ENCODE assay signal across 15 mouse cellular contexts in the genomic region with DNA sequence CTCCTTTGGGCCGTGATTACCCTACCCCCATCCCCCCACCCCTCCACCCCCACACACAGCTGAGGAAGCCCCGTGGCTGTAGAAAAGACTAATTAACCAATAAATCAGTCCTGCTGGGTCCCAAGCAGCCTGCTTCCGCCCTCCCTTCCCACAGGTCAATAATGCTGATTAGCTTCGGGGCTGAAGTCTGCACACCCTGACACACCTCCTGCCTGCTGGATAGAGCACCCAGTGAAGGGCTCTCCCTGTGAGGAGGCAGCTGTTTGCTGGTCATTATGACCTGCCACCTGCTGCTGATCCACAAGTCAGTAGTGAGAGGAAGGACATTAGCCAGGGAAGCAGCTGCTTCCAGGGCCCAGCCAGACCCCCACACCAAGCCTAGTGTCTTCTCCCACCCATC. TPM values are rescaled to one million over a fixed set of nuclear protein-coding genes. Genes with fewer than 3 reads are reported as not detected.
DNase-seq lines count a peak whose midpoint lies in the region; ATAC-seq and TF ChIP-seq lines count a peak whose summit lies in the region.
"Had no signal": no experiment of that assay in that cellular context is flagged by ENCODE, and none has a peak within 500 bp of the region (broad histone marks: within the 10 kb centered on the region; RNA-seq: fewer than 3 reads in every experiment).

No protein-coding gene starts in this region.

- H3K9me3 ChIP-seq in hindbrain, embryonic 10.5 days, result no peaks in the 10 kb centered on the region
- H3K9me3 ChIP-seq in hindbrain, embryonic 16.5 days (ENCODE audit: control insufficient read depth, low read length), result no peaks in the 10 kb centered on the region
- H3K9me3 ChIP-seq in liver, embryonic 11.5 days (ENCODE audit: control insufficient read depth, low read length), result no peaks in the 10 kb centered on the region
- H3K9me3 ChIP-seq: embryonic facial prominence, embryonic 13.5 days had no signal

- H3K9ac ChIP-seq in hindbrain, embryonic 16.5 days (ENCODE audit: low read depth, low read length), result no peak overlapping the region
- H3K9ac ChIP-seq in liver, embryonic 11.5 days (ENCODE audit: low read depth, low read length), result no peak overlapping the region
- H3K9ac ChIP-seq: embryonic facial prominence, embryonic 13.5 days had no signal

- 0 out of 2 replicates have a peak overlapping the region, but pooled peaks have one; percentile 4 for H3K4me3 ChIP-seq in hindbrain, embryonic 10.5 days
- no peak overlapping the region for H3K4me3 ChIP-seq in hindbrain, embryonic 16.5 days (ENCODE audit: low read length)
- H3K4me3 ChIP-seq in liver, embryonic 11.5 days (ENCODE audit: low read depth, low read length), result no peak overlapping the region
- H3K4me3 ChIP-seq: embryonic facial prominence, embryonic 13.5 days had no signal

- WGBS in hindbrain, embryonic 10.5 days, result 19% methylated on average over 4 of the region's 4 CpGs
- 7% methylated on average over 4 of the region's 4 CpGs for WGBS in hindbrain, embryonic 16.5 days
- 18% methylated on average over 4 of the region's 4 CpGs for WGBS in liver, embryonic 11.5 days

- TF ChIP-seq POLR2A in brain, embryonic 14.5 days (IDR thresholded peaks at IDR 0.05; ENCODE audit: borderline replicate concordance, extremely low read depth, insufficient read depth, insufficient read length, poor library complexity, severe bottlenecking), result no peak

- TF ChIP-seq CTCF in brain, embryonic 14.5 days (IDR thresholded peaks at IDR 0.05; ENCODE audit: borderline replicate concordance, extremely low read depth, insufficient read depth, insufficient read length), result no peak

- no peak for ATAC-seq in hindbrain, embryonic 16.5 days
- peak; percentile 39; the same call in 1 of the 2 replicates for ATAC-seq in liver, embryonic 11.5 days (replicated peaks; ENCODE audit: low FRiP score)

- H3K27me3 ChIP-seq in hindbrain, embryonic 10.5 days (ENCODE audit: insufficient read depth, poor library complexity, severe bottlenecking), result peaks cover 70% of the 10 kb centered on the region
- peaks cover 10% of the 10 kb centered on the region for H3K27me3 ChIP-seq in hindbrain, embryonic 16.5 days (replicated peaks; ENCODE audit: control insufficient read depth, insufficient read depth, low read length)
- peaks cover 43% of the 10 kb centered on the region for H3K27me3 ChIP-seq in liver, embryonic 11.5 days (replicated peaks; ENCODE audit: control insufficient read depth, insufficient read depth, low read length)

- H3K4me1 ChIP-seq in hindbrain, embryonic 10.5 days (replicated peaks), result peaks cover 54% of the 10 kb centered on the region
- H3K4me1 ChIP-seq in hindbrain, embryonic 16.5 days (ENCODE audit: control insufficient read depth, insufficient read depth, low read depth, low read length), result peaks cover 7% of the 10 kb centered on the region
- H3K4me1 ChIP-seq in liver, embryonic 11.5 days (replicated peaks; ENCODE audit: control insufficient read depth, insufficient read depth, low read length), result peaks cover 22% of the 10 kb centered on the region

- H3K27ac ChIP-seq in hindbrain, embryonic 10.5 days, result 0 out of 2 replicates have a peak overlapping the region, but pooled peaks have one; percentile 23
- no peak overlapping the region for H3K27ac ChIP-seq in hindbrain, embryonic 16.5 days (ENCODE audit: low read depth, low read length)
- H3K27ac ChIP-seq in liver, embryonic 11.5 days (ENCODE audit: low read depth, low read length), result peak overlapping the region; percentile 65
- H3K27ac ChIP-seq: embryonic facial prominence, embryonic 13.5 days had no signal

- H3K4me2 ChIP-seq in hindbrain, embryonic 16.5 days (ENCODE audit: low read length), result no peak overlapping the region
- peak overlapping the region; percentile 21; the same call in 1 of the 2 replicates for H3K4me2 ChIP-seq in liver, embryonic 11.5 days
- H3K4me2 ChIP-seq: embryonic facial prominence, embryonic 13.5 days had no signal

- H3K36me3 ChIP-seq in hindbrain, embryonic 10.5 days, result no peaks in the 10 kb centered on the region
- H3K36me3 ChIP-seq in hindbrain, embryonic 16.5 days (ENCODE audit: control insufficient read depth, insufficient read depth, low read length), result no peaks in the 10 kb centered on the region
- no peaks in the 10 kb centered on the region for H3K36me3 ChIP-seq in liver, embryonic 11.5 days (ENCODE audit: control insufficient read depth, insufficient read depth, low read length)
- H3K36me3 ChIP-seq: embryonic facial prominence, embryonic 13.5 days had no signal

- DNase-seq in hindbrain, embryonic 10.5 days (ENCODE audit: low spot score), result peak; percentile 54
- DNase-seq in brain, embryonic 14.5 days (ENCODE audit: low read depth), result peak; percentile 30
- DNase-seq in liver, embryonic 11.5 days (ENCODE audit: low spot score), result no peak
- DNase-seq in retina, embryonic 14.5 days (ENCODE audit: low spot score), result peak; percentile 56
- no peak for DNase-seq in frontal cortex, postnatal 36 days (ENCODE audit: low spot score in 2 of 2)
- DNase-seq in lung, postnatal 25 days (ENCODE audit: low spot score), result no peak
- DNase-seq in urinary bladder, postnatal 25 days (ENCODE audit: low spot score), result no peak
- DNase-seq: adrenal gland, adult 2 months; B cell, adult 2 months; gastrocnemius, postnatal 14 days; kidney, adult 9 months had no signal

RNA-seq across cellular contexts. Expression of a gene that starts 3.2 kb away (rescaled TPM):
- not detected in 2 replicates for polyA plus RNA-seq in hindbrain, embryonic 10.5 days (2016; fragmentation: Nextera tagmentation; extraction: Ambion mirVana)
- polyA plus RNA-seq in hindbrain, embryonic 16.5 days (2015; fragmentation: Nextera tagmentation; extraction: Ambion mirVana), result 0.14 TPM in 1 of 2 replicates, not detected in the other
- polyA plus RNA-seq in brain, embryonic 14.5 days (2012; rRNA removed), result 0.13 and 0.19 TPM in 2 replicates
- polyA plus RNA-seq in liver, embryonic 11.5 days (2014; fragmentation: Nextera tagmentation; extraction: Ambion mirVana), result 0.22 and 0.34 TPM in 2 replicates
- polyA plus RNA-seq: embryonic facial prominence, embryonic 13.5 days; heart, embryonic 16.5 days; lung, embryonic 16.5 days had no signal

RNA-seq across cellular contexts. Expression of a gene that starts 16.6 kb away (rescaled TPM):
- 447 and 561 TPM in 2 replicates for polyA plus RNA-seq in hindbrain, embryonic 10.5 days (2016; fragmentation: Nextera tagmentation; extraction: Ambion mirVana)
- polyA plus RNA-seq in hindbrain, embryonic 16.5 days (2015; fragmentation: Nextera tagmentation; extraction: Ambion mirVana), result 200 and 206 TPM in 2 replicates
- 198 and 310 TPM in 2 replicates for polyA plus RNA-seq in brain, embryonic 14.5 days (2012; rRNA removed)
- polyA plus RNA-seq in liver, embryonic 11.5 days (2014; fragmentation: Nextera tagmentation; extraction: Ambion mirVana), result 124 and 138 TPM in 2 replicates

RNA-seq across cellular contexts. Expression of a gene that starts 17.9 kb away (rescaled TPM):
- polyA plus RNA-seq in hindbrain, embryonic 10.5 days (2016; fragmentation: Nextera tagmentation; extraction: Ambion mirVana), result 65.9 and 78.2 TPM in 2 replicates
- 50.0 and 54.0 TPM in 2 replicates for polyA plus RNA-seq in hindbrain, embryonic 16.5 days (2015; fragmentation: Nextera tagmentation; extraction: Ambion mirVana)
- 60.9 and 85.5 TPM in 2 replicates for polyA plus RNA-seq in brain, embryonic 14.5 days (2012; rRNA removed)
- 57.2 and 61.5 TPM in 2 replicates for polyA plus RNA-seq in liver, embryonic 11.5 days (2014; fragmentation: Nextera tagmentation; extraction: Ambion mirVana)

RNA-seq across cellular contexts. Expression of a gene that starts 30.1 kb away (rescaled TPM):
- polyA plus RNA-seq in hindbrain, embryonic 10.5 days (2016; fragmentation: Nextera tagmentation; extraction: Ambion mirVana), result 238 and 262 TPM in 2 replicates
- 174 and 177 TPM in 2 replicates for polyA plus RNA-seq in hindbrain, embryonic 16.5 days (2015; fragmentation: Nextera tagmentation; extraction: Ambion mirVana)
- polyA plus RNA-seq in brain, embryonic 14.5 days (2012; rRNA removed), result 180 and 189 TPM in 2 replicates
- 257 and 291 TPM in 2 replicates for polyA plus RNA-seq in liver, embryonic 11.5 days (2014; fragmentation: Nextera tagmentation; extraction: Ambion mirVana)

Comparison
In these comparisons a context has a peak if more than half of its experiments do, and no peak if none do; other contexts are left out.
1. DNase-seq: peak in hindbrain, embryonic 10.5 days (single experiment), brain, embryonic 14.5 days (single experiment) and retina, embryonic 14.5 days (single experiment); none in liver, embryonic 11.5 days (single experiment), frontal cortex, postnatal 36 days (0 of 2), lung, postnatal 25 days (single experiment) and urinary bladder, postnatal 25 days (single experiment).